ENCODE assay signal across 11 mouse cellular contexts in the genomic region with DNA sequence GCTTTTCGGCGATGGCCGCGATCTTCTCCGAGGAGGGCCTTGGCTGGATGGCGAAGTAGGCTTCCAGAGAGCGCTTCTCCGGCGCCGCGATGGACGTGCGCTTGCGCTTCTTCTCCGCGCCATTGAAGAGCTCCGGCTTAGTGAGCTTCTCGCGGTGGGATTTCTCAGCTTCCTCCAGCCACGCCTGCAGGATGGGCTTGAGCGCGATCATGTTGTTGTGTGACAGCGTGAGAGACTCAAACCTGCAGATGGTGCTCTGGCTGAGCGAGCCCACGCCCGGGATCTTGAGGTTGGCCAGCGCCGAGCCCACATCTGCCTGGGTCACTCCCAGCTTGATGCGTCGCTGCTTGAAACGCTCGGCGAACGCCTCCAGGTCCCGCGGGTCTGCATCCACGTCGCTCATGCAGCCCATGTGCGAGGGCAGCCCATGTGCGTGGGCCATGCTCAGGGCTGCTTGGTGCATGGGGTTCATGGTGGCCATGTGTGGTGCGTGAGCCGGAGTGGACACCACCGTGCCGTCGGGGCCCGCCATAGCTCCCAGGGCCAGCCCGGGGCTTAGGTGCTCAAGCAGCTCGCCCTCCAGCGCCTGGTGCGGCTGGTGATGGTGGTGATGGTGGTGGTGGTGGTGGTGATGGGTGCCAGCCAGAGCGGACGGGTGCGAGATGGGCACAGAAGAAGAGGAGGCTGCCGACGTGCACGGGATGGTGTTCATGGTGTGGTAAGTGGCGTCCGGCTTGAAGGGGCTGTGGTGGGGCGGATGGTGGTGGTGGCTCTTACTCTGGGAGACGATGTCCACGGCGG. TPM values are rescaled to one million over a fixed set of nuclear protein-coding genes. Genes with fewer than 3 reads are reported as not detected.
DNase-seq lines count a peak whose midpoint lies in the region; ATAC-seq and TF ChIP-seq lines count a peak whose summit lies in the region.
"Had no signal": no experiment of that assay in that cellular context is flagged by ENCODE, and none has a peak within 500 bp of the region (broad histone marks: within the 10 kb centered on the region; RNA-seq: fewer than 3 reads in every experiment).

No protein-coding gene starts in this region.

- H3K4me3 ChIP-seq in kidney, embryonic 14.5 days (ENCODE audit: low read length) = peak overlapping the region; percentile 38; the same call in 1 of the 2 replicates
- H3K4me3 ChIP-seq in hindbrain, embryonic 10.5 days = peak overlapping the region; percentile 53
- H3K4me3 ChIP-seq in midbrain, postnatal 0 days (ENCODE audit: low read depth, low read length) = peak overlapping the region; percentile 53

- no peaks in the 10 kb centered on the region for H3K9me3 ChIP-seq in kidney, embryonic 14.5 days (ENCODE audit: control insufficient read depth, low read length)
- H3K9me3 ChIP-seq in hindbrain, embryonic 10.5 days = no peaks in the 10 kb centered on the region
- no peaks in the 10 kb centered on the region for H3K9me3 ChIP-seq in midbrain, postnatal 0 days (ENCODE audit: low read length)

- no peaks in the 10 kb centered on the region for H3K36me3 ChIP-seq in kidney, embryonic 14.5 days (ENCODE audit: control insufficient read depth, insufficient read depth, low read length)
- no peaks in the 10 kb centered on the region for H3K36me3 ChIP-seq in hindbrain, embryonic 10.5 days
- H3K36me3 ChIP-seq in midbrain, postnatal 0 days (ENCODE audit: insufficient read depth, low read length) = no peaks in the 10 kb centered on the region

- no peak overlapping the region for H3K27ac ChIP-seq in kidney, embryonic 14.5 days (ENCODE audit: low read depth, low read length)
- no peak overlapping the region for H3K27ac ChIP-seq in hindbrain, embryonic 10.5 days
- peak overlapping the region; percentile 75 for H3K27ac ChIP-seq in midbrain, postnatal 0 days (ENCODE audit: low read depth, low read length)

- ATAC-seq in kidney, embryonic 14.5 days (ENCODE audit: low FRiP score, low TSS enrichment) = no peak
- ATAC-seq in midbrain, postnatal 0 days (ENCODE audit: low FRiP score) = 0 out of 2 replicates have a peak, but pooled peaks have one; percentile 14
- ATAC-seq in activated CD4-positive, CD25-positive, alpha-beta regulatory T cell, adult 4 months = no peak

- H3K9ac ChIP-seq in kidney, embryonic 14.5 days (ENCODE audit: low read depth, low read length) = no peak overlapping the region
- H3K9ac ChIP-seq in midbrain, postnatal 0 days (replicated peaks; ENCODE audit: low read length, poor library complexity, severe bottlenecking) = peak overlapping the region; percentile 50

- 0 out of 2 replicates have a peak, but pooled peaks cover 7% of the 10 kb centered on the region for H3K4me1 ChIP-seq in kidney, embryonic 14.5 days (ENCODE audit: control insufficient read depth, insufficient read depth, low read length)
- peaks cover 41% of the 10 kb centered on the region for H3K4me1 ChIP-seq in hindbrain, embryonic 10.5 days (replicated peaks)
- peaks cover 4% of the 10 kb centered on the region; the same call in 1 of the 2 replicates for H3K4me1 ChIP-seq in midbrain, postnatal 0 days (ENCODE audit: insufficient read depth, low read length)

- no peak for DNase-seq in kidney, adult 11 months
- peak; percentile 67 for DNase-seq in embryo, embryonic 10 days (ENCODE audit: low spot score)
- DNase-seq in hindbrain, embryonic 10.5 days (ENCODE audit: low spot score) = peak; percentile 56
- no peak for DNase-seq in midbrain, postnatal 0 days (ENCODE audit: low spot score)
- DNase-seq in right cerebral cortex, postnatal 10 days (ENCODE audit: low spot score in 2 of 2) = no peak
- DNase-seq in left cerebral cortex, postnatal 14 days (ENCODE audit: low spot score in 2 of 2) = no peak

- peaks cover 90% of the 10 kb centered on the region for H3K27me3 ChIP-seq in kidney, embryonic 14.5 days (ENCODE audit: control insufficient read depth, insufficient read depth, low read length)
- H3K27me3 ChIP-seq in hindbrain, embryonic 10.5 days (ENCODE audit: insufficient read depth, poor library complexity, severe bottlenecking) = peaks cover 100% of the 10 kb centered on the region
- H3K27me3 ChIP-seq in midbrain, postnatal 0 days (ENCODE audit: insufficient read depth, low read length) = peaks cover 48% of the 10 kb centered on the region

- no peak for TF ChIP-seq CTCF in midbrain, postnatal 0 days (IDR thresholded peaks at IDR 0.05)

- intact Hi-C loops in left cerebral cortex, postnatal 14 days (cut with DNase I) = loop anchor here (5.0 to 10.0 kb wide), 2 partner anchors 212 to 370 kb away; no protein-coding TSS in a partner anchor

- H3K4me2 ChIP-seq in kidney, embryonic 14.5 days (replicated peaks; ENCODE audit: low read depth, low read length) = no peak overlapping the region
- H3K4me2 ChIP-seq in midbrain, postnatal 0 days (ENCODE audit: low read depth, low read length, poor library complexity, severe bottlenecking) = peak overlapping the region; percentile 89

- 1% methylated on average over 62 of the region's 62 CpGs for WGBS in kidney, embryonic 14.5 days
- WGBS in hindbrain, embryonic 10.5 days = under 1% methylated on average over 62 of the region's 62 CpGs
- under 1% methylated on average over 61 of the region's 62 CpGs for WGBS in midbrain, postnatal 0 days

RNA-seq across cellular contexts. Expression of a gene that starts 1.4 kb away (rescaled TPM):
- not detected in 2 replicates for polyA plus RNA-seq in kidney, embryonic 14.5 days (2014; fragmentation: Nextera tagmentation; extraction: Ambion mirVana)
- 0.60 and 1.7 TPM in 2 replicates for polyA plus RNA-seq in hindbrain, embryonic 10.5 days (2016; fragmentation: Nextera tagmentation; extraction: Ambion mirVana)
- 34.6 and 34.8 TPM in 2 replicates for total RNA-seq in midbrain, postnatal 0 days (2014; rRNA removed)
- polyA plus RNA-seq in midbrain, postnatal 0 days (2015; fragmentation: Nextera tagmentation; extraction: Ambion mirVana) = 13.0 and 14.4 TPM in 2 replicates
- not detected for polyA plus RNA-seq in activated CD4-positive, CD25-positive, alpha-beta regulatory T cell, adult 4 months (2017; shearing (Covaris generic))
- not detected for total RNA-seq in left cerebral cortex, postnatal 14 days (2021)
- total RNA-seq: layer of hippocampus, adult 8-10 months; MEL had no signal
- polyA plus RNA-seq: stomach, embryonic 16.5 days had no signal

Comparison
In these comparisons a context has a peak if more than half of its experiments do, and no peak if none do; other contexts are left out.
1. DNase-seq: peak in embryo, embryonic 10 days (single experiment) and hindbrain, embryonic 10.5 days (single experiment); none in kidney, adult 11 months (single experiment), midbrain, postnatal 0 days (single experiment), right cerebral cortex, postnatal 10 days (0 of 2) and left cerebral cortex, postnatal 14 days (0 of 2).
2. Peak in every context shown above with its lines, with median percentiles within 50 percentile points of each other: H3K4me3 ChIP-seq.